Mouse (Mus musculus): ENCODE data around the gene Rhbdf1.

- TF ChIP-seq CTCF (IDR thresholded peaks at IDR 0.05; ENCODE audit: borderline replicate concordance, control insufficient read depth, extremely low read depth, insufficient read depth, low read length, poor library complexity) (no peak), POLR2A (IDR thresholded peaks at IDR 0.05; ENCODE audit: control insufficient read depth, extremely low read depth, insufficient read depth, low read length, poor library complexity) (no peak)
Observed at GRCm38 (mm10) chr11:32256566-32256965, 34.5 kb upstream of the Rhbdf1 start.

All from thymus, adult 2 months (tissue).